Mouse (Mus musculus): ENCODE measurements at regions not wholly inside any gene's neighbourhood (a gene's known extent, or its start where the extent isn't known, plus 50 kb on each side); places are given as distances from the start of the nearest gene placed in this dataset.
"Not testable (repeated sequence)": the region's sequence is repeated elsewhere in the genome, so short reads cannot be mapped to it uniquely, and the experiment has no call there.

DNA sequence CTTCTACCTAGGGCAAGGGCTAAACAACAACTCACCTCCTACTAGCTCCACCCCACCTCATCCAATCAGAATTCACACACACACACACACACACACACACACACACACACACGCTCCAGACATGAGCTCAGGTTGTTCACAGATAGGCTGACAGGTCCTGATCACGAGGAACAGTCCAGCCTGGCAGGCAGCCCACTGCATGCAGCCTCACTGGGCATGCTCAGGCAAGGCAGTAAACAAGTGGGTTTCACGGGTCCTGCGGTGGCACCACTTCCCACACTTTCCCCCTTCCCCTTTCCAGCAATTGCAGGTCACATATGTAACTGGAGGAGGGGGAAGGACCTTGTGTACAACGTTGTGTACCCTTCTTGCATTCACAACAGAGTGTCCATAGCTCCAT lies 63.5 kb upstream of the Anapc15-ps start:
- H3K27me3 ChIP-seq (replicated peaks; ENCODE audit: control insufficient read depth, insufficient read depth, low read length); H3K36me3 ChIP-seq (ENCODE audit: control insufficient read depth, insufficient read depth, low read length); H3K4me3 ChIP-seq (ENCODE audit: low read depth, low read length); H3K4me2 ChIP-seq (ENCODE audit: low read length); H3K9ac ChIP-seq (ENCODE audit: low read length); H3K4me1 ChIP-seq (replicated peaks; ENCODE audit: control insufficient read depth, insufficient read depth, low read length); H3K27ac ChIP-seq (ENCODE audit: low read depth); H3K9me3 ChIP-seq (ENCODE audit: control insufficient read depth, low read length); DNase-seq (ENCODE audit: low spot score); ATAC-seq (replicated peaks; ENCODE audit: low FRiP score, low TSS enrichment, low read depth): not testable (repeated sequence)
- 81% methylated on average over 5 of the region's 5 CpGs for WGBS

DNA sequence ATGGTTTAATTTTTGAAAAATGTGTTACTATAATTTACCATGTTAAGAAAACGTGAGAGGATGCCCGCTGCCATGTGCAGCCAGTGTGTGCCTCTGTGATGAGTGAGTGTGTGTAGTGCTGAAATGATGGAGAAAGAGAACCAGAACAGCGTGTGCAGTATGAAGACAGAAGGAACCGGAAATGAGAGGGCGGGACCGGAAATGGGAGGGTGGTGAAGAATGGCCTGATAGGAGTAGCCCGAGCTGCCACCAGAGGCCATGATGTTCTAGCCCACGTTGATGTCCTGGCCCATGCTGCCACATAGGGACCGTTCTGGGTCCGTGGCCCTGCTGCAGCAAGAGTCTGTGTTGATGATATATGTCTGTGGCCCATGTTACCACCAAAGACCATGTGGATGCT lies 57.8 kb upstream of the Anapc15-ps start:
- H3K27me3 ChIP-seq (replicated peaks; ENCODE audit: control insufficient read depth, insufficient read depth, low read length): no peaks in the 10 kb centered on the region
- no peak overlapping the region for H3K27ac ChIP-seq (ENCODE audit: low read depth)
- no peak overlapping the region for H3K4me3 ChIP-seq (ENCODE audit: low read depth, low read length)
- peaks cover 20% of the 10 kb centered on the region for H3K4me1 ChIP-seq (replicated peaks; ENCODE audit: control insufficient read depth, insufficient read depth, low read length)
- no peak overlapping the region for H3K4me2 ChIP-seq (ENCODE audit: low read length)
- no peak overlapping the region for H3K9ac ChIP-seq (ENCODE audit: low read length)
- no peak for DNase-seq (ENCODE audit: low spot score)
- no peak for ATAC-seq (replicated peaks; ENCODE audit: low FRiP score, low TSS enrichment, low read depth)
- 89% methylated on average over 10 of the region's 10 CpGs for WGBS
- no peaks in the 10 kb centered on the region for H3K9me3 ChIP-seq (ENCODE audit: control insufficient read depth, low read length)
- no peaks in the 10 kb centered on the region for H3K36me3 ChIP-seq (ENCODE audit: control insufficient read depth, insufficient read depth, low read length)

- WGBS: 9% methylated on average over 9 of the region's 9 CpGs
- no peaks in the 10 kb centered on the region for H3K27me3 ChIP-seq (replicated peaks; ENCODE audit: control insufficient read depth, insufficient read depth, low read length)
- no peaks in the 10 kb centered on the region for H3K9me3 ChIP-seq (ENCODE audit: control insufficient read depth, low read length)
- H3K4me2 ChIP-seq (ENCODE audit: low read length): 0 out of 2 replicates have a peak overlapping the region, but pooled peaks have one; percentile 11
- H3K27ac ChIP-seq (ENCODE audit: low read depth): no peak overlapping the region
- no peak overlapping the region for H3K9ac ChIP-seq (ENCODE audit: low read length)
- H3K36me3 ChIP-seq (ENCODE audit: control insufficient read depth, insufficient read depth, low read length): no peaks in the 10 kb centered on the region
- no peak overlapping the region for H3K4me3 ChIP-seq (ENCODE audit: low read depth, low read length)
- ATAC-seq (replicated peaks; ENCODE audit: low FRiP score, low TSS enrichment, low read depth) (peak; percentile 87), DNase-seq (ENCODE audit: low spot score) (peak; percentile 60)
- H3K4me1 ChIP-seq (replicated peaks; ENCODE audit: control insufficient read depth, insufficient read depth, low read length): peaks cover 23% of the 10 kb centered on the region
These were observed 56.6 kb upstream of the Anapc15-ps start for GRCm38 (mm10) chr10:95729890-95730289.

- no peak overlapping the region for H3K4me3 ChIP-seq (ENCODE audit: low read depth, low read length)
- H3K27ac ChIP-seq (ENCODE audit: low read depth): peak overlapping the region; percentile 63
- H3K9me3 ChIP-seq (ENCODE audit: control insufficient read depth, low read length): no peaks in the 10 kb centered on the region
- WGBS: 27% methylated on average over 5 of the region's 5 CpGs
- peaks cover 23% of the 10 kb centered on the region for H3K4me1 ChIP-seq (replicated peaks; ENCODE audit: control insufficient read depth, insufficient read depth, low read length)
- no peaks in the 10 kb centered on the region for H3K36me3 ChIP-seq (ENCODE audit: control insufficient read depth, insufficient read depth, low read length)
- no peak overlapping the region for H3K4me2 ChIP-seq (ENCODE audit: low read length)
- no peaks in the 10 kb centered on the region for H3K27me3 ChIP-seq (replicated peaks; ENCODE audit: control insufficient read depth, insufficient read depth, low read length)
- no peak overlapping the region for H3K9ac ChIP-seq (ENCODE audit: low read length)
- ATAC-seq (replicated peaks; ENCODE audit: low FRiP score, low TSS enrichment, low read depth): no peak
- no peak for DNase-seq (ENCODE audit: low spot score)
These were observed 52.7 kb upstream of the Anapc15-ps start for GRCm38 (mm10) chr10:95725910-95726309.

DNA sequence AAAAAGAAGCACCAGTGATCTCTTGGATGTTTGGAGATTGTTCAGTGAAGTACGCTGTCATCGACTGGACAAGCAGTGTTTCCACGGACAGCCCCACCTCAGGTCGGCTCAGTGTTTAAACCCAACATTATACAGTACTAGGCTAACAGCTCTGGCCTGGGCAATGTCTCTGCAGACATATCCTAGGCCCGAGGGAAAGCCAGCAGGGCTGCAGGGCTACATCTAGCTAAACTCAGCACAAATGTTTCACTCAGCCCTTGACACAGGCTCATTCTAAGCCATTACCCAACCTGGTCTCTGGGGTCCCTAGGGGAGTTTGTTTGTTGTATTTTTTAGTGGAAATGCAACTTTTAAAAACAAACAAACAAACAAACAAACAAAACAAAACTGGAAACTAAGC lies 52.1 kb upstream of the Anapc15-ps start:
- Histone ChIP-seq H3K9ac (ENCODE audit: low read length) (no peak overlapping the region), H3K27ac (ENCODE audit: low read depth) (no peak overlapping the region), H3K4me3 (ENCODE audit: low read depth, low read length) (no peak overlapping the region), H3K27me3 (replicated peaks; ENCODE audit: control insufficient read depth, insufficient read depth, low read length) (no peaks in the 10 kb centered on the region), H3K4me2 (ENCODE audit: low read length) (no peak overlapping the region), H3K36me3 (ENCODE audit: control insufficient read depth, insufficient read depth, low read length) (no peaks in the 10 kb centered on the region), H3K9me3 (ENCODE audit: control insufficient read depth, low read length) (no peaks in the 10 kb centered on the region), H3K4me1 (replicated peaks; ENCODE audit: control insufficient read depth, insufficient read depth, low read length) (peaks cover 23% of the 10 kb centered on the region)
- no peak for DNase-seq (ENCODE audit: low spot score)
- ATAC-seq (replicated peaks; ENCODE audit: low FRiP score, low TSS enrichment, low read depth): no peak
- 36% methylated on average over 5 of the region's 5 CpGs for WGBS

All from intestine, embryonic 14.5 days (tissue).